Mouse (Mus musculus) olfactory bulb, adult 2 months (tissue): ENCODE data around the gene Cldn4.
"Not testable (repeated sequence)": the region's sequence is repeated elsewhere in the genome, so short reads cannot be mapped to it uniquely, and the experiment has no call there.

ENCODE experiments used
- CTCF ChIP-seq: fragments of 200-500 bp; IDR thresholded peaks from 2 replicates; pipeline ENCODE4 v1.5.1; 2012; ENCODE audit warnings: low read depth, mild to moderate bottlenecking, low read length, moderate library complexity; ENCODE audit not compliant: insufficient read depth
- POLR2A ChIP-seq: fragments of 200-500 bp; IDR thresholded peaks from 2 replicates; pipeline ENCODE4 v1.6.1; 2012; ENCODE audit warnings: mild to moderate bottlenecking, low read depth, low read length, moderate library complexity; ENCODE audit not compliant: insufficient read depth

- not testable (repeated sequence) for TF ChIP-seq POLR2A, CTCF
These were observed 7.2 kb downstream of the Cldn4 start for GRCm38 (mm10) chr5:134939554-134939953.
